Mouse (Mus musculus): ENCODE measurements around the gene Ppif.
A peak's percentile ranks its signal among the peaks of the same experiment; 100 is the strongest.

The Ppif gene

GRCm38 (mm10) chr14:25693888-25694568 lies at the start of gene Ppif:
Ppif (plus strand) TSS chr14:25694154.
- DNase-seq (ENCODE audit: low spot score) = peak; percentile 98

- no peak for DNase-seq (ENCODE audit: low spot score)
These were observed 48.2 kb upstream of the Ppif start for GRCm38 (mm10) chr14:25645717-25646116.

GRCm38 (mm10) chr14:25646161-25646621 lies 47.8 kb upstream of the Ppif start:
- DNase-seq (ENCODE audit: low spot score) = peak; percentile 87

GRCm38 (mm10) chr14:25651131-25651530 lies 42.8 kb upstream of the Ppif start:
- DNase-seq (ENCODE audit: low spot score) = no peak

GRCm38 (mm10) chr14:25651905-25652304 lies 42.0 kb upstream of the Ppif start:
- DNase-seq (ENCODE audit: low spot score) = no peak

- DNase-seq (ENCODE audit: low spot score) = no peak
These were observed 39.4 kb upstream of the Ppif start for GRCm38 (mm10) chr14:25654401-25655197.

- DNase-seq (ENCODE audit: low spot score) = no peak
These were observed 33.3 kb upstream of the Ppif start for GRCm38 (mm10) chr14:25660661-25661060.

- no peak for DNase-seq (ENCODE audit: low spot score)
These were observed 32.6 kb upstream of the Ppif start for GRCm38 (mm10) chr14:25661185-25661920.

- DNase-seq (ENCODE audit: low spot score) = no peak
These were observed 30.2 kb upstream of the Ppif start for GRCm38 (mm10) chr14:25663649-25664309.

GRCm38 (mm10) chr14:25664310-25664695 lies 29.7 kb upstream of the Ppif start:
- DNase-seq (ENCODE audit: low spot score) = no peak

- DNase-seq (ENCODE audit: low spot score) = no peak
These were observed 28.5 kb upstream of the Ppif start for GRCm38 (mm10) chr14:25665314-25665970.

GRCm38 (mm10) chr14:25666668-25667376 lies 27.1 kb upstream of the Ppif start:
- peak; percentile 56 for DNase-seq (ENCODE audit: low spot score)

GRCm38 (mm10) chr14:25667587-25667986 lies 26.4 kb upstream of the Ppif start:
- DNase-seq (ENCODE audit: low spot score) = no peak

- DNase-seq (ENCODE audit: low spot score) = no peak
These were observed 14.3 kb upstream of the Ppif start for GRCm38 (mm10) chr14:25679625-25680024.

GRCm38 (mm10) chr14:25682020-25682419 lies 11.9 kb upstream of the Ppif start:
- no peak for DNase-seq (ENCODE audit: low spot score)

GRCm38 (mm10) chr14:25686216-25686945 lies 7.6 kb upstream of the Ppif start:
- DNase-seq (ENCODE audit: low spot score) = no peak

- no peak for DNase-seq (ENCODE audit: low spot score)
These were observed 6.7 kb upstream of the Ppif start for GRCm38 (mm10) chr14:25686983-25687901.

- DNase-seq (ENCODE audit: low spot score) = no peak
These were observed 575 bp upstream of the Ppif start for GRCm38 (mm10) chr14:25693271-25693887.

GRCm38 (mm10) chr14:25694569-25694897 lies 579 bp downstream of the Ppif start:
- DNase-seq (ENCODE audit: low spot score) = peak; percentile 31

Measured in embryo, embryonic 10.5 days (tissue).